Mouse (Mus musculus) embryonic facial prominence, embryonic 11.5 days (tissue): ENCODE results near the gene Psen1. TPM values are rescaled to one million over a fixed set of nuclear protein-coding genes. Genes with fewer than 3 reads are reported as not detected.

Experiments used
- polyA plus RNA-seq: library from polyadenylated mRNA; unstranded; fragments of >200 nt; fragmentation: Nextera tagmentation; extraction: Ambion mirVana; gene quantifications from 2 replicates; pipeline ENCODE4 v1.2.1, GENCODE M21; 2014

The Psen1 gene
- polyA plus RNA-seq, 1 experiment from 2014 or later, result 70.8 TPM

Other genes with a start within 250 kb of the Psen1 start
- gene Dpf3, start 200.4 kb upstream of the Psen1 start, polyA plus RNA-seq, result 2.0 and 6.0 TPM in 2 replicates
- gene Dcaf4, start 167.7 kb upstream of the Psen1 start, polyA plus RNA-seq, result 27.2 and 28.8 TPM in 2 replicates
- 16.7 and 17.0 TPM in 2 replicates for gene Zfyve1, start 90.9 kb upstream of the Psen1 start, polyA plus RNA-seq
- 254 and 265 TPM in 2 replicates for gene Rbm25, start 56.9 kb upstream of the Psen1 start, polyA plus RNA-seq
- gene Papln, start 75.5 kb downstream of the Psen1 start, polyA plus RNA-seq, result 0.06 TPM in 1 of 2 replicates, not detected in the other
- gene Numb, start 233.8 kb downstream of the Psen1 start, polyA plus RNA-seq, result 30.7 and 36.0 TPM in 2 replicates